Mouse (Mus musculus) C2C12 (cell line): ENCODE results near the gene Pde2a. TPM values are rescaled to one million over a fixed set of nuclear protein-coding genes. Genes with fewer than 3 reads are reported as not detected.
A peak's percentile ranks its signal among the peaks of the same experiment; 100 is the strongest.

Experiments
- H3K27me3 ChIP-seq: one replicate; pipeline ENCODE4 v1.6.1; 2011; ENCODE audit not compliant: control insufficient read depth, insufficient read depth, insufficient read length
- H3K36me3 ChIP-seq: one replicate; pipeline ENCODE4 v1.6.1; 2011; ENCODE audit not compliant: control insufficient read depth, insufficient read depth
- H3K4me3 ChIP-seq: one replicate; pipeline ENCODE4 v1.5.1; 2011; ENCODE audit warnings: mild to moderate bottlenecking, control low read depth; ENCODE audit not compliant: poor library complexity, insufficient read depth, severe bottlenecking
- H3K79me2 ChIP-seq: one replicate; pipeline ENCODE4 v1.6.1; 2011; ENCODE audit not compliant: control insufficient read depth, insufficient read depth
- H3K79me3 ChIP-seq: one replicate; pipeline ENCODE4 v1.6.1; 2011; ENCODE audit warnings: low read depth, control low read depth
- H3ac ChIP-seq: one replicate; pipeline ENCODE3; 2011; ENCODE audit warnings: low read depth; ENCODE audit not compliant: control insufficient read depth, insufficient read length
- CEBPB ChIP-seq: IDR thresholded peaks from one replicate; pipeline ENCODE4 v1.6.1; 2011; ENCODE audit warnings: low read depth, mild to moderate bottlenecking, control low read depth, moderate library complexity
- CTCF ChIP-seq: IDR thresholded peaks from one replicate; pipeline ENCODE4 v1.5.1; 2011; ENCODE audit not compliant: control insufficient read depth, insufficient read depth, insufficient read length
- FOSL1 ChIP-seq: IDR thresholded peaks from one replicate; pipeline ENCODE4 v1.8.0; 2011; ENCODE audit warnings: mild to moderate bottlenecking, low read length; ENCODE audit not compliant: poor library complexity, insufficient read depth, severe bottlenecking
- MAX ChIP-seq: IDR thresholded peaks from one replicate; pipeline ENCODE4 v1.6.1; 2011; ENCODE audit warnings: mild to moderate bottlenecking, control low read depth
- MYOD1 ChIP-seq: IDR thresholded peaks from one replicate; pipeline ENCODE4 v1.6.1; 2011; ENCODE audit warnings: low read depth; ENCODE audit not compliant: control insufficient read depth, insufficient read length
- MYOG ChIP-seq: IDR thresholded peaks from one replicate; pipeline ENCODE4 v1.6.1; 2011; ENCODE audit not compliant: control insufficient read depth, insufficient read length; ENCODE audit errors: extremely low read depth
- USF1 ChIP-seq: IDR thresholded peaks from one replicate; pipeline ENCODE4 v1.6.1; 2011; ENCODE audit warnings: low read depth, mild to moderate bottlenecking, control low read depth, moderate library complexity
- polyA plus RNA-seq: library from polyadenylated mRNA; unstranded; fragments of >200 nt; fragmentation: generic; extraction: Trizol; gene quantifications from one replicate; pipeline ENCODE4 v1.2.1, GENCODE M21; 2012; ENCODE audit warnings: missing spikeins

The Pde2a gene
- polyA plus RNA-seq, 1 experiment, result 2.9 TPM

DNA sequence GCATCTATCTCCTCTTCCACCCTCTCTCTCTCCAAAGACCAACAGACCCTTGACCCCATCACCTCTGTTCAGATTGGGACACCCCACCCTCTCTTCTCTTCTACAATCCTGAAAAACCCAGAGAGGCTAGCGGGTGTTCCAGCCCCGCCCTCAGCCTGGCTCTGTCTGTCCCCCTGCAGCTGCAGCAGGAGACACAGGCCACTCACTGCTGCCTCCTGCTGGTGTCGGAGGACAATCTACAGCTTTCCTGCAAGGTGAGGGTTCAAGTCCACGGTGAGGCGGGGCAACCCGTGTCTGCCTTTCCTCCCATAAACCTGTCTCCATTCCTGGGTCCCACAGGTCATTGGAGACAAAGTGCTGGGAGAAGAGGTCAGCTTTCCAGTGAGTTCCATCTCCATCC is 80.2 kb downstream of the Pde2a start:
- no peak overlapping the region for H3ac ChIP-seq
- TF ChIP-seq USF1 (no peak), CTCF (peak; percentile 66), FOSL1 (no peak), MYOG (no peak), MAX (no peak), MYOD1 (no peak), CEBPB (no peak)
- no peaks in the 10 kb centered on the region for H3K79me3 ChIP-seq
- H3K79me2 ChIP-seq, result no peaks in the 10 kb centered on the region
- peaks cover 21% of the 10 kb centered on the region for H3K27me3 ChIP-seq
- no peak overlapping the region for H3K4me3 ChIP-seq
- no peaks in the 10 kb centered on the region for H3K36me3 ChIP-seq

- no peaks in the 10 kb centered on the region for H3K79me2 ChIP-seq
- H3K79me3 ChIP-seq, result no peaks in the 10 kb centered on the region
- H3ac ChIP-seq, result no peak overlapping the region
- peaks cover 15% of the 10 kb centered on the region for H3K27me3 ChIP-seq
- no peaks in the 10 kb centered on the region for H3K36me3 ChIP-seq
- no peak overlapping the region for H3K4me3 ChIP-seq
- TF ChIP-seq MAX (no peak), CTCF (peak; percentile 52), MYOD1 (no peak)
Observed at GRCm38 (mm10) chr7:101503351-101503750, 81.9 kb downstream of the Pde2a start.

DNA sequence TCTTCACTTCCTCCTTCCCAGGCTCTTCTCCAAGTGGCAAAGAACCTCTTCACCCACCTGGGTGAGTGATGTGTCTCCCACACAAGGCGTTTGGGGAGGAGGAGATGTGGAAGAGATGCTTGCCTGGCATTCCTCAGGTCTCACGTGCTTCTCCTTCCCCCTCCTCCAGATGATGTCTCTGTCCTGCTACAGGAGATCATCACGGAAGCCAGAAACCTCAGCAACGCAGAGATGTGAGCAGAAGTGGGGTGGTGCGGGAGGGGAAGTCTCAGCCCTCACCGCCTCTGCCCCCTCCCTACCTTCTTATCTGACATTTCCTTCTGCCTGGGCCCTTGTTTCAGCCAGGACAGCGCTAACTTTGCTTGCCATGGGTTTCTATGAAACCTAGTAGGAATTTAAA is 82.3 kb downstream of the Pde2a start:
- no peaks in the 10 kb centered on the region for H3K79me2 ChIP-seq
- H3K27me3 ChIP-seq, result peaks cover 15% of the 10 kb centered on the region
- H3K36me3 ChIP-seq, result no peaks in the 10 kb centered on the region
- H3ac ChIP-seq, result no peak overlapping the region
- TF ChIP-seq MAX, result no peak
- no peaks in the 10 kb centered on the region for H3K79me3 ChIP-seq
- H3K4me3 ChIP-seq, result no peak overlapping the region

DNA sequence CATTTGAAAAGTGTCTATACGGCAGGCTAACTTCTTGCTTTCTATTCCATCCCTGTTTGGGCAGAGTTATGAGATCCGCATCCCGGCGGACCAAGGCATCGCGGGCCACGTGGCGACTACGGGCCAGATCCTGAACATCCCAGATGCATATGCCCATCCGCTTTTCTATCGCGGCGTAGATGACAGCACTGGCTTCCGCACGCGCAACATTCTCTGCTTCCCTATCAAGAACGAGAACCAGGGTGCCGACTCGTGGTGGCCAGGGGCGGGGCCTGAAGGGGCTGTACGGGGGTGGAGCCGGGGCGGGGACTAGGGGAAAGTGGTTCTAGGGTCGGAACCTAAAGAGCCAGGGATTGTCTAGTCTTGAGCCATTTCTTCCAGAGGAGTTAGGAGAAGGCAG is 83.0 kb downstream of the Pde2a start:
- Histone ChIP-seq H3K79me2 (no peaks in the 10 kb centered on the region), H3ac (no peak overlapping the region), H3K4me3 (no peak overlapping the region), H3K79me3 (no peaks in the 10 kb centered on the region), H3K36me3 (no peaks in the 10 kb centered on the region), H3K27me3 (peaks cover 15% of the 10 kb centered on the region)
- TF ChIP-seq CEBPB, result no peak

DNA sequence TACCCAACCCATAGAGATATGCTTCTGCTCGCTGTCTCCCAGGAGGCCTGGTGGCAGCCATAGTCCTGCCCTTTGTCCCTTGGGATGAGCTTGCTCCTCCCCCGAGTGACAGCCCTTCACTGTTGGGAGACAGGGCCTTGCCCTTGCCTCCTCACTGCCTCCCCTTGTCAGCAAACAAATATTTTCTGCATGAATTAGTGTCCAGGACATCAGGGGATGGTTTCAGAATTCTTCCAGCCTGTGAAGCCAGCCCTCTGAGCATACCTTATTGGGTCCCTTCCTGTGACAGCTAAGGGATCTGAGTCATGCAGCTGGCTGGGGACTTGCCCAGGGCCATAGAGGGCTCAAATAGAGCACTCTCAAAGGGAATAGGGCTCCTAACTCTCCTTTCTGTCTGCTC is 87.7 kb downstream of the Pde2a start:
- TF ChIP-seq MYOG, result no peak
- peaks cover 43% of the 10 kb centered on the region for H3K27me3 ChIP-seq
- H3K36me3 ChIP-seq, result no peaks in the 10 kb centered on the region
- H3K79me2 ChIP-seq, result no peaks in the 10 kb centered on the region
- H3ac ChIP-seq, result no peak overlapping the region
- H3K4me3 ChIP-seq, result no peak overlapping the region
- no peaks in the 10 kb centered on the region for H3K79me3 ChIP-seq

- Histone ChIP-seq H3ac (no peak overlapping the region), H3K79me2 (no peaks in the 10 kb centered on the region), H3K4me3 (no peak overlapping the region), H3K79me3 (no peaks in the 10 kb centered on the region), H3K27me3 (peaks cover 35% of the 10 kb centered on the region), H3K36me3 (no peaks in the 10 kb centered on the region)
- no peak for TF ChIP-seq FOSL1
- TF ChIP-seq CTCF, result no peak
- TF ChIP-seq CEBPB, result no peak
- TF ChIP-seq MAX, result no peak
- no peak for TF ChIP-seq MYOD1
- no peak for TF ChIP-seq USF1
- TF ChIP-seq MYOG, result no peak
Observed at GRCm38 (mm10) chr7:101513655-101514054, 92.2 kb downstream of the Pde2a start.

- no peaks in the 10 kb centered on the region for H3K79me3 ChIP-seq
- H3ac ChIP-seq, result no peak overlapping the region
- no peaks in the 10 kb centered on the region for H3K79me2 ChIP-seq
- H3K4me3 ChIP-seq, result no peak overlapping the region
- H3K36me3 ChIP-seq, result no peaks in the 10 kb centered on the region
- TF ChIP-seq CEBPB (no peak), MAX (no peak), USF1 (no peak), FOSL1 (no peak), MYOG (no peak), MYOD1 (no peak), CTCF (no peak)
- H3K27me3 ChIP-seq, result peaks cover 37% of the 10 kb centered on the region
Observed at GRCm38 (mm10) chr7:101514768-101515167, 93.3 kb downstream of the Pde2a start.
